Mouse (Mus musculus): ENCODE measurements around the gene Phf3. TPM values are rescaled to one million over a fixed set of nuclear protein-coding genes. Genes with fewer than 3 reads are reported as not detected.

Phf3 gene
- polyA plus RNA-seq, 1 experiment from 2014 or later, result 60.6 TPM

DNA sequence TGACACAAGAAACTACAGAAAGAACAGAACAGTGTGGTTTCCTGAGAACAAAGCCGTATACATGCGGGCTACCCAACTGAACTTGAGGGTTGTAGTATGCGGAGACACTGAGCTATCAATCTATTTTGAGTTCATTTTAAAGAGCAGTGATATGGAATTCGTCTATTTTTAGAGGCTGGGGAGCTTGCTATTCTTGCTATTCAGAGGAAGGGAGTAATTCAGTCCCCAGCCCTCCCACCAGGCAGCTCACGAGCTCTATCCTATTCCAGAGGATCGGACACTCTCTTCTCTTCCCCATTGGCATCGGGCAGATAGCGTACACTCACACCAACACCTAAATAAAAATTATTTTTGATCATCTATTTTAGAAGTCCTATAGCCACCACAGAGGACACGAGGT lies 87.1 kb downstream of the Phf3 start:
- 87% methylated on average over 9 of the region's 9 CpGs for WGBS
- no peak overlapping the region for H3K9ac ChIP-seq (ENCODE audit: low read depth, low read length)
- no peak overlapping the region for H3K27ac ChIP-seq (ENCODE audit: low read depth, low read length)
- H3K36me3 ChIP-seq (ENCODE audit: control insufficient read depth, insufficient read depth, low read length), result no peaks in the 10 kb centered on the region
- H3K9me3 ChIP-seq (ENCODE audit: control insufficient read depth, low read length), result no peaks in the 10 kb centered on the region
- no peaks in the 10 kb centered on the region for H3K27me3 ChIP-seq (ENCODE audit: control insufficient read depth, insufficient read depth, low read length)
- no peak overlapping the region for H3K4me2 ChIP-seq (replicated peaks; ENCODE audit: low read depth, low read length)
- H3K4me1 ChIP-seq (ENCODE audit: control insufficient read depth, insufficient read depth, low read length), result no peaks in the 10 kb centered on the region
- ATAC-seq (ENCODE audit: low FRiP score, low TSS enrichment), result no peak
- no peak overlapping the region for H3K4me3 ChIP-seq (ENCODE audit: low read length)

DNA sequence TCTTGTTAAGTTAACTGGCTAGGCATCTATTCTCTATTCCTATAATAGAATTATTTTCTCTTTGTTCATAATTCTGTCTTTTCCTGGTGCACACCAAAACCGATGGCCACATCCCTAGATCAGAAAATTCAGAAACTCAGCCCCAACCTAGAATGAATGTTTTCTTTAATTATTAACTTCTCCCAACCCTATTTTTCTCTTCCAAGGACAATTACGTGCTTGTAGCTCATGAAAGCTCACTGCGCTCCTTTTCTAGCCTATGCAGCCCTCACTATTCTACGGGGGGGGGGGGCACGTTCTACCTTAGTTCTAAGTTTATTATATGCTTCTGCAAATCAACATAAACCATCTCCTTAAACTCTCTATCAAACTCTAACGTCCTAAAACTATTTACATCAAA lies 90.0 kb downstream of the Phf3 start:
- no peaks in the 10 kb centered on the region for H3K4me1 ChIP-seq (ENCODE audit: control insufficient read depth, insufficient read depth, low read length)
- no peak overlapping the region for H3K4me2 ChIP-seq (replicated peaks; ENCODE audit: low read depth, low read length)
- no peak overlapping the region for H3K27ac ChIP-seq (ENCODE audit: low read depth, low read length)
- ATAC-seq (ENCODE audit: low FRiP score, low TSS enrichment), result no peak
- no peaks in the 10 kb centered on the region for H3K36me3 ChIP-seq (ENCODE audit: control insufficient read depth, insufficient read depth, low read length)
- H3K27me3 ChIP-seq (ENCODE audit: control insufficient read depth, insufficient read depth, low read length), result no peaks in the 10 kb centered on the region
- no peak overlapping the region for H3K9ac ChIP-seq (ENCODE audit: low read depth, low read length)
- WGBS, result 71% methylated on average over 6 of the region's 6 CpGs
- no peak overlapping the region for H3K4me3 ChIP-seq (ENCODE audit: low read length)
- H3K9me3 ChIP-seq (ENCODE audit: control insufficient read depth, low read length), result no peaks in the 10 kb centered on the region

DNA sequence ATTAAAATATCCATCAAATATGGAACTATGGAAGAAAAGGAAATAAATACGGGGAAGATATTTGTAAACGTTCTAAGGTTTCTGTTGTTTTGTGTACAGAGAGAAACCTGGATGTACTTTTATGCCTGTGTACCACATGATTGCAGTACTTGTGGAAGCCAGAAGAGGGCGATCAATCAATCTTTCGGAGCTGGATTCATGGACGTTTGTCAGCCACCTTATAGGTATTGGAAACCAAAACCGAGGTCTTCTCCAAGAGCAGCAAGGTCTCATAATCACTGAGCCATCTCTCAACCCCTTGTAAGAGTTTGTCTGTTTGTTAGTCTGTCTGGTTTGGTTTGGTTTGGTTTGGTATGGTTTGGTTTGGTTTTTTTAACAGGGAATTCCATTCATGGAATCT lies 93.4 kb downstream of the Phf3 start:
- no peak overlapping the region for H3K4me3 ChIP-seq (ENCODE audit: low read length)
- 41% methylated on average over 6 of the region's 6 CpGs for WGBS
- no peak overlapping the region for H3K27ac ChIP-seq (ENCODE audit: low read depth, low read length)
- no peaks in the 10 kb centered on the region for H3K27me3 ChIP-seq (ENCODE audit: control insufficient read depth, insufficient read depth, low read length)
- no peak overlapping the region for H3K4me2 ChIP-seq (replicated peaks; ENCODE audit: low read depth, low read length)
- ATAC-seq (ENCODE audit: low FRiP score, low TSS enrichment), result no peak
- no peaks in the 10 kb centered on the region for H3K36me3 ChIP-seq (ENCODE audit: control insufficient read depth, insufficient read depth, low read length)
- no peaks in the 10 kb centered on the region for H3K4me1 ChIP-seq (ENCODE audit: control insufficient read depth, insufficient read depth, low read length)
- H3K9me3 ChIP-seq (ENCODE audit: control insufficient read depth, low read length), result no peaks in the 10 kb centered on the region
- no peak overlapping the region for H3K9ac ChIP-seq (ENCODE audit: low read depth, low read length)

DNA sequence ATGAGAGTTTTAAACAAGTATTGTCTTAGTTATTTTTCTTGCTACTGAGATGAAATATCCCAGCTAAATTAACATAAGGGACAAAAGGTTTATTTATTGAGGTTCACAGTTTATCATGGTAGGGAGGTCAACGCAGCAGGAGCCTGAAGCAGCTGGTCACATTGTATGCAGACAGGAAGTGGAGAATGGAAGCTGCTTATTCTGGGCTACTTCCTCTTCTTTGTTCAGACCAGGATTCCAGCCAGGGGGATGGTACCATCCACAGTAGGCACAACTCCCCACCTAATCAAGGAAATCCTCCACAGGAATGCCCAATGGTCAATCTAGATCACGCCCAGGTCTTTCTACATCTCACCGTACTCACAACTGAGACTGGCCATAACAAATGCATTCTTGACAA lies 94.2 kb downstream of the Phf3 start:
- Histone ChIP-seq H3K27me3 (ENCODE audit: control insufficient read depth, insufficient read depth, low read length) (no peaks in the 10 kb centered on the region), H3K27ac (ENCODE audit: low read depth, low read length) (no peak overlapping the region), H3K9ac (ENCODE audit: low read depth, low read length) (no peak overlapping the region), H3K9me3 (ENCODE audit: control insufficient read depth, low read length) (no peaks in the 10 kb centered on the region), H3K4me2 (replicated peaks; ENCODE audit: low read depth, low read length) (no peak overlapping the region), H3K36me3 (ENCODE audit: control insufficient read depth, insufficient read depth, low read length) (no peaks in the 10 kb centered on the region), H3K4me1 (ENCODE audit: control insufficient read depth, insufficient read depth, low read length) (no peaks in the 10 kb centered on the region), H3K4me3 (ENCODE audit: low read length) (no peak overlapping the region)
- 72% methylated on average over 3 of the region's 3 CpGs for WGBS
- no peak for ATAC-seq (ENCODE audit: low FRiP score, low TSS enrichment)

DNA sequence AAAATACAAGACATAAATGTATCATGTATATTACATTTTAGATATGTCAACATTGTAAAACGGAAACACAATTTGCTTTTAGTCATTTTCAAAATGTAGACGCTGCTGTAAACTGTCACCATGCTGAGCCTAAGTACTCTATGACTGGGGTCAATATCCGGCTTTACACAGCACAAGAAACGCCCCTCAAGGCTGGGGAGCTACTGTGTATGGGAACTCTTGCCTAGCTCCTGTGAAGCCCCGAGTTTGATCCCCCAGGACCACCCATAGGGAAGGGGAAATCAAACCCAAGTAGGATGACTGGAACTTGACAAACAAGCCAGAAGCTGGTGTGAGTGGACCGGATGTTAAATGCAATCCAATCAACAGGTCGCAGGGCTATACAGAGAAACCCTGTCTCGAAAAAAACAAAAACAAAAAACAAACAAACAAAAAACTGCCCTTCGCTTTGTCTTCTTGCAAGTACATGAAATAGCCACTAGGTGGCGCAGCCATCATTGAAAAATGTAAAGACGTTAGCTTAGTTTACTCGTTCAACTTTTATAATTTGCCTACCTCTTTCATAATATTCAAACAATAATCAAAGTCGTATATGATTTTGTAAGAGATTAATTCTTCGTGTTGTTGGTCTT lies 95.2 kb downstream of the Phf3 start:
- Histone ChIP-seq H3K4me2 (replicated peaks; ENCODE audit: low read depth, low read length) (no peak overlapping the region), H3K9ac (ENCODE audit: low read depth, low read length) (no peak overlapping the region)
- ATAC-seq (ENCODE audit: low FRiP score, low TSS enrichment), result peak; percentile 57; the same call in 1 of the 2 replicates

DNA sequence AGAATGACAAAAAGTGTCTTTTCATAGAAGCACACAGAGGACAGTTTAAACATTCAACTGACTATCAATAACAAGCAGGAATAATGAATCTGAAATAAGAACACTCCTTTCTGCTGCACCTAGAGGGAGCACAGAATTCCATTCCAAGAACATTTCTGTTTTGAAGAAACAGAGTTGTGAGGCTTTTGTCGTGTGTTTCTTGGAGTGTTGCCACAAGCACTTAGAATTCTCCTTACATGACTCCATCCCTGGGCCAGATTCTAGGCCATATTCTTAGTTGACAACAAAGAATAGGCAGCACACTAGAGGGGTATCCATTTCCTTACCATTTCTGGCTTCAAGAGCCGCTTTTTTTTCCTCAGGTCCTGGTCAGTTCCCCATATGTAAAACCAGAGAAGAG lies 97.5 kb downstream of the Phf3 start:
- 55% methylated on average over 2 of the region's 2 CpGs for WGBS
- no peak overlapping the region for H3K4me3 ChIP-seq (ENCODE audit: low read length)
- ATAC-seq (ENCODE audit: low FRiP score, low TSS enrichment), result no peak
- no peaks in the 10 kb centered on the region for H3K4me1 ChIP-seq (ENCODE audit: control insufficient read depth, insufficient read depth, low read length)
- H3K36me3 ChIP-seq (ENCODE audit: control insufficient read depth, insufficient read depth, low read length), result no peaks in the 10 kb centered on the region
- H3K27me3 ChIP-seq (ENCODE audit: control insufficient read depth, insufficient read depth, low read length), result no peaks in the 10 kb centered on the region
- no peak overlapping the region for H3K9ac ChIP-seq (ENCODE audit: low read depth, low read length)
- no peak overlapping the region for H3K27ac ChIP-seq (ENCODE audit: low read depth, low read length)
- H3K4me2 ChIP-seq (replicated peaks; ENCODE audit: low read depth, low read length), result no peak overlapping the region
- no peaks in the 10 kb centered on the region for H3K9me3 ChIP-seq (ENCODE audit: control insufficient read depth, low read length)

More for the DNA sequence above, 95.2 kb downstream of the Phf3 start:
- WGBS, result 22% methylated on average over 14 of the region's 14 CpGs
- Histone ChIP-seq H3K36me3 (ENCODE audit: control insufficient read depth, insufficient read depth, low read length) (no peaks in the 10 kb centered on the region), H3K4me3 (ENCODE audit: low read length) (no peak overlapping the region), H3K27ac (ENCODE audit: low read depth, low read length) (no peak overlapping the region), H3K9me3 (ENCODE audit: control insufficient read depth, low read length) (no peaks in the 10 kb centered on the region), H3K27me3 (ENCODE audit: control insufficient read depth, insufficient read depth, low read length) (no peaks in the 10 kb centered on the region), H3K4me1 (ENCODE audit: control insufficient read depth, insufficient read depth, low read length) (no peaks in the 10 kb centered on the region)

DNA sequence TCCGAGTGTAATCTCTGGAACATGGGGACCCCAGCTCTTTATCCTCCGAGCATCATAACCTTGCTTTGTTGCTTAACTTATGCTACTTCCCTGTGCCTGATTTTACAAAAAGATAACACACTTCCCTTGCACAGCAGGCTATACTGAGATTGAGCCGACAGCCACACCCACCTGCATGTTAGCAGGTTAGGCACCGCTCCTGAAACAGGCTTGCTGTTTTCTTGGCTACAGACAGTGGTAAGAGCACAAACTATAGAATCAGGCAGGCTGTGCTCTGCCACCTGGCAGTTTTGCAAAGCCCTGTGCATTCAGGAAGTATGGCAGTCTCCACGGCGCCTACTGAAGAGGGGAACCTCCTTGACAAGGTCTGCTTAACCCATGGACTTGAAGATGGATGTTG lies 100.1 kb downstream of the Phf3 start:
- Histone ChIP-seq H3K4me2 (replicated peaks; ENCODE audit: low read depth, low read length) (no peak overlapping the region), H3K36me3 (ENCODE audit: control insufficient read depth, insufficient read depth, low read length) (no peaks in the 10 kb centered on the region), H3K4me3 (ENCODE audit: low read length) (no peak overlapping the region), H3K27me3 (ENCODE audit: control insufficient read depth, insufficient read depth, low read length) (no peaks in the 10 kb centered on the region), H3K4me1 (ENCODE audit: control insufficient read depth, insufficient read depth, low read length) (no peaks in the 10 kb centered on the region), H3K9ac (ENCODE audit: low read depth, low read length) (no peak overlapping the region), H3K9me3 (ENCODE audit: control insufficient read depth, low read length) (no peaks in the 10 kb centered on the region), H3K27ac (ENCODE audit: low read depth, low read length) (no peak overlapping the region)
- WGBS, result 83% methylated on average over 6 of the region's 6 CpGs
- ATAC-seq (ENCODE audit: low FRiP score, low TSS enrichment), result no peak

DNA sequence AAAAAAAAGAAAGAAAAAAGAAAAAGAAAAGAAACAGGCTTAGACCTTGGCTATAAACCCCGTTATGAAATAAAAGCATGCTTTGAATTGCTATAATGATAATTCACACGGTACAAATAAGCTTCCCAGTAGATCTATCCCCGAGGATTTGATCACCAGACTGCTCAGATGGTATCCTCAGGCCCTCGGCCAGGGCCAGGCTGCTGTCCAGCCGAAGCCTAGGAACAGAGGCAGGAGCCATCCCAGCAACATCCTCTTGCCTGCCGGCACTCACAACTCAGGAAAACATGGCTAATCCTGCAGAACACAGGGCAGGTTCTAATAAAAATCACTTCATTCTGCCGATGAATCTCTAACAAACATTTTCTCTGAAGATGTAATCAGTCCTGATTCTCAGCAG lies 100.9 kb downstream of the Phf3 start:
- H3K4me3 ChIP-seq (ENCODE audit: low read length), result no peak overlapping the region
- 78% methylated on average over 7 of the region's 7 CpGs for WGBS
- H3K36me3 ChIP-seq (ENCODE audit: control insufficient read depth, insufficient read depth, low read length), result no peaks in the 10 kb centered on the region
- no peak overlapping the region for H3K9ac ChIP-seq (ENCODE audit: low read depth, low read length)
- no peaks in the 10 kb centered on the region for H3K4me1 ChIP-seq (ENCODE audit: control insufficient read depth, insufficient read depth, low read length)
- H3K27ac ChIP-seq (ENCODE audit: low read depth, low read length), result no peak overlapping the region
- no peak overlapping the region for H3K4me2 ChIP-seq (replicated peaks; ENCODE audit: low read depth, low read length)
- no peak for ATAC-seq (ENCODE audit: low FRiP score, low TSS enrichment)
- no peaks in the 10 kb centered on the region for H3K27me3 ChIP-seq (ENCODE audit: control insufficient read depth, insufficient read depth, low read length)
- no peaks in the 10 kb centered on the region for H3K9me3 ChIP-seq (ENCODE audit: control insufficient read depth, low read length)

DNA sequence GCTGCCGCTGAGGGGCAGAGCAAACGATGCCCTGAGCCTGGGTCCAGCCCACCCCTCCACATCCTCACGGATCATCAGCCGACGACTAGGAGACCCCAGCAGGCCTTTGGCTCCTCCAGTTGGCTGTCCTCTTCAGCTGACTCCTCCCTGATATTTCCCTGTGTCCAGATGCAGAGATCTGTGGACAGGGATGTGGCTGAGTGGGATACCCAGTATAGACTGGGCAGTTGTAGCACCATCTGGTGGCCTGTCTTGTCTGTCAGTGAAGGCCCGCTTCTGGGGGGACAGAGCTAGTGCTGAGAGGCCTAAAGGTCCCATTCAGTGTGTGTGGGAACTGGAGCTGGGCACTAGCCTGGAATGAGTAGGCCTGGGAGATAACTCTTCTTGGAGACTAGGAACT lies 101.9 kb downstream of the Phf3 start:
- H3K36me3 ChIP-seq (ENCODE audit: control insufficient read depth, insufficient read depth, low read length), result no peaks in the 10 kb centered on the region
- WGBS, result 74% methylated on average over 6 of the region's 6 CpGs
- no peak overlapping the region for H3K9ac ChIP-seq (ENCODE audit: low read depth, low read length)
- H3K27me3 ChIP-seq (ENCODE audit: control insufficient read depth, insufficient read depth, low read length), result no peaks in the 10 kb centered on the region
- H3K4me3 ChIP-seq (ENCODE audit: low read length), result no peak overlapping the region
- no peak overlapping the region for H3K27ac ChIP-seq (ENCODE audit: low read depth, low read length)
- ATAC-seq (ENCODE audit: low FRiP score, low TSS enrichment), result peak; percentile 72; the same call in 1 of the 2 replicates
- no peak overlapping the region for H3K4me2 ChIP-seq (replicated peaks; ENCODE audit: low read depth, low read length)
- H3K9me3 ChIP-seq (ENCODE audit: control insufficient read depth, low read length), result no peaks in the 10 kb centered on the region
- no peaks in the 10 kb centered on the region for H3K4me1 ChIP-seq (ENCODE audit: control insufficient read depth, insufficient read depth, low read length)
